Mouse (Mus musculus): ENCODE results near the gene Rce1. TPM values are rescaled to one million over a fixed set of nuclear protein-coding genes. Genes with fewer than 3 reads are reported as not detected.

Rce1 gene
- polyA plus RNA-seq, 1 experiment: 26.2 TPM

- Histone ChIP-seq H3K27ac (ENCODE audit: control insufficient read depth, insufficient read depth, low read depth, low read length, poor library complexity) (no peak overlapping the region), H3K4me1 (ENCODE audit: control insufficient read depth, insufficient read depth, low read length) (peaks cover 5% of the 10 kb centered on the region), H3K4me3 (replicated peaks; ENCODE audit: control insufficient read depth, low read depth, low read length) (no peak overlapping the region)
- WGBS: 0% methylated on average over 1 of the region's 1 CpGs
- TF ChIP-seq POLR2A (IDR thresholded peaks at IDR 0.05; ENCODE audit: borderline replicate concordance, control insufficient read depth, low read depth, low read length) (no peak), CTCF (IDR thresholded peaks at IDR 0.05; ENCODE audit: control insufficient read depth, insufficient read depth, low read length) (0 out of 2 replicates have a peak, but pooled peaks have one; percentile 36)
Measured at GRCm38 (mm10) chr19:4628819-4629218, 3.4 kb upstream of the Rce1 start.

GRCm38 (mm10) chr19:4625829-4626535 is 541 bp upstream of the Rce1 start:
- Histone ChIP-seq H3K4me3 (replicated peaks; ENCODE audit: control insufficient read depth, low read depth, low read length) (peak overlapping the region; percentile 96), H3K27ac (ENCODE audit: control insufficient read depth, insufficient read depth, low read depth, low read length, poor library complexity) (peak overlapping the region; percentile 89), H3K4me1 (ENCODE audit: control insufficient read depth, insufficient read depth, low read length) (peaks cover 5% of the 10 kb centered on the region)
- TF ChIP-seq CTCF (IDR thresholded peaks at IDR 0.05; ENCODE audit: control insufficient read depth, insufficient read depth, low read length) (no peak), POLR2A (IDR thresholded peaks at IDR 0.05; ENCODE audit: borderline replicate concordance, control insufficient read depth, low read depth, low read length) (no peak)
- WGBS: under 1% methylated on average over 35 of the region's 35 CpGs

GRCm38 (mm10) chr19:4624406-4625178 is 849 bp downstream of the Rce1 start:
- Histone ChIP-seq H3K4me1 (ENCODE audit: control insufficient read depth, insufficient read depth, low read length) (peaks cover 5% of the 10 kb centered on the region), H3K4me3 (replicated peaks; ENCODE audit: control insufficient read depth, low read depth, low read length) (peak overlapping the region; percentile 96), H3K27ac (ENCODE audit: control insufficient read depth, insufficient read depth, low read depth, low read length, poor library complexity) (peak overlapping the region; percentile 36; the same call in 1 of the 2 replicates)
- 27% methylated on average over 4 of the region's 4 CpGs for WGBS
- TF ChIP-seq POLR2A (IDR thresholded peaks at IDR 0.05; ENCODE audit: borderline replicate concordance, control insufficient read depth, low read depth, low read length): no peak; the same call in 1 of the 2 replicates
- no peak for TF ChIP-seq CTCF (IDR thresholded peaks at IDR 0.05; ENCODE audit: control insufficient read depth, insufficient read depth, low read length)

GRCm38 (mm10) chr19:4624006-4624405 is 1.4 kb downstream of the Rce1 start:
- Histone ChIP-seq H3K27ac (ENCODE audit: control insufficient read depth, insufficient read depth, low read depth, low read length, poor library complexity) (no peak overlapping the region), H3K4me1 (ENCODE audit: control insufficient read depth, insufficient read depth, low read length) (peaks cover 5% of the 10 kb centered on the region), H3K4me3 (replicated peaks; ENCODE audit: control insufficient read depth, low read depth, low read length) (no peak overlapping the region)
- no peak for TF ChIP-seq POLR2A (IDR thresholded peaks at IDR 0.05; ENCODE audit: borderline replicate concordance, control insufficient read depth, low read depth, low read length)
- no peak for TF ChIP-seq CTCF (IDR thresholded peaks at IDR 0.05; ENCODE audit: control insufficient read depth, insufficient read depth, low read length)
- 90% methylated on average over 12 of the region's 12 CpGs for WGBS

GRCm38 (mm10) chr19:4623419-4623818 is 2.0 kb downstream of the Rce1 start:
- H3K4me3 ChIP-seq (replicated peaks; ENCODE audit: control insufficient read depth, low read depth, low read length): no peak overlapping the region
- H3K27ac ChIP-seq (ENCODE audit: control insufficient read depth, insufficient read depth, low read depth, low read length, poor library complexity): no peak overlapping the region
- no peak for TF ChIP-seq POLR2A (IDR thresholded peaks at IDR 0.05; ENCODE audit: borderline replicate concordance, control insufficient read depth, low read depth, low read length)
- no peak for TF ChIP-seq CTCF (IDR thresholded peaks at IDR 0.05; ENCODE audit: control insufficient read depth, insufficient read depth, low read length)
- H3K4me1 ChIP-seq (ENCODE audit: control insufficient read depth, insufficient read depth, low read length): peaks cover 5% of the 10 kb centered on the region
- 92% methylated on average over 9 of the region's 9 CpGs for WGBS

GRCm38 (mm10) chr19:4622780-4623179 is 2.7 kb downstream of the Rce1 start:
- 84% methylated on average over 5 of the region's 5 CpGs for whole genome bisulfite sequencing
- Histone ChIP-seq H3K4me3 (replicated peaks; ENCODE audit: control insufficient read depth, low read depth, low read length) (no peak overlapping the region), H3K4me1 (ENCODE audit: control insufficient read depth, insufficient read depth, low read length) (peaks cover 5% of the 10 kb centered on the region), H3K27ac (ENCODE audit: control insufficient read depth, insufficient read depth, low read depth, low read length, poor library complexity) (no peak overlapping the region)
- TF ChIP-seq CTCF (IDR thresholded peaks at IDR 0.05; ENCODE audit: control insufficient read depth, insufficient read depth, low read length) (no peak), POLR2A (IDR thresholded peaks at IDR 0.05; ENCODE audit: borderline replicate concordance, control insufficient read depth, low read depth, low read length) (no peak)

- peaks cover 3% of the 10 kb centered on the region for H3K4me1 ChIP-seq (ENCODE audit: control insufficient read depth, insufficient read depth, low read length)
- 85% methylated on average over 7 of the region's 7 CpGs for WGBS
- no peak overlapping the region for H3K27ac ChIP-seq (ENCODE audit: control insufficient read depth, insufficient read depth, low read depth, low read length, poor library complexity)
- TF ChIP-seq CTCF (IDR thresholded peaks at IDR 0.05; ENCODE audit: control insufficient read depth, insufficient read depth, low read length) (no peak), POLR2A (IDR thresholded peaks at IDR 0.05; ENCODE audit: borderline replicate concordance, control insufficient read depth, low read depth, low read length) (no peak)
- no peak overlapping the region for H3K4me3 ChIP-seq (replicated peaks; ENCODE audit: control insufficient read depth, low read depth, low read length)
Measured at GRCm38 (mm10) chr19:4620721-4621120, 4.7 kb downstream of the Rce1 start.

- Histone ChIP-seq H3K27ac (ENCODE audit: control insufficient read depth, insufficient read depth, low read depth, low read length, poor library complexity) (no peak overlapping the region), H3K4me3 (replicated peaks; ENCODE audit: control insufficient read depth, low read depth, low read length) (no peak overlapping the region), H3K4me1 (ENCODE audit: control insufficient read depth, insufficient read depth, low read length) (no peaks in the 10 kb centered on the region)
- 90% methylated on average over 10 of the region's 10 CpGs for WGBS
- TF ChIP-seq POLR2A (IDR thresholded peaks at IDR 0.05; ENCODE audit: borderline replicate concordance, control insufficient read depth, low read depth, low read length) (no peak), CTCF (IDR thresholded peaks at IDR 0.05; ENCODE audit: control insufficient read depth, insufficient read depth, low read length) (no peak)
Measured at GRCm38 (mm10) chr19:4619461-4619860, 6.0 kb downstream of the Rce1 start.

Measured in bone marrow, adult 2 months (tissue).